Mouse (Mus musculus): ENCODE data around the gene Rtkn2.
A peak's percentile ranks its signal among the peaks of the same experiment; 100 is the strongest.

The Rtkn2 gene

GRCm38 (mm10) chr10:68039641-68040205 lies 60.4 kb downstream of the Rtkn2 start:
- DNase-seq (ENCODE audit: low spot score), result peak; percentile 32

DNA sequence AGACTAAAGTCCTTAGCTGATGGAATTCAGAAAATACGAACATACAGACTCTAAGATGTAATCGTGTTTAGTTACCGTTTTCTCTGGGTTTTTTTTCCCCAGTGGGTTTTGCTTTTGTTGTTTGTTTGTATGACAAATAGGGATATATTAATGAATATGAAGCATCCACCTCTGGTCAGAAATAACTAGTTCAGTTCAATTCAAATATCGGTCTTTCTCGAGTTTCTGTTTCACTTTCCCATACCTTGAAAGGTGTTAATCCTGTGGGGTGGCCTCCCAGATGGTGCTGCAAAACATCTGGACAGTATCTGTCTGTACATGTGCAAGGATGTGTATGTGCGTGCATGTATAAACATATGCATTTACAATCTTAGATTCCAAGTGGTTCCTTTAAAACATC lies 61.0 kb downstream of the Rtkn2 start:
- no peak for DNase-seq (ENCODE audit: low spot score)

DNA sequence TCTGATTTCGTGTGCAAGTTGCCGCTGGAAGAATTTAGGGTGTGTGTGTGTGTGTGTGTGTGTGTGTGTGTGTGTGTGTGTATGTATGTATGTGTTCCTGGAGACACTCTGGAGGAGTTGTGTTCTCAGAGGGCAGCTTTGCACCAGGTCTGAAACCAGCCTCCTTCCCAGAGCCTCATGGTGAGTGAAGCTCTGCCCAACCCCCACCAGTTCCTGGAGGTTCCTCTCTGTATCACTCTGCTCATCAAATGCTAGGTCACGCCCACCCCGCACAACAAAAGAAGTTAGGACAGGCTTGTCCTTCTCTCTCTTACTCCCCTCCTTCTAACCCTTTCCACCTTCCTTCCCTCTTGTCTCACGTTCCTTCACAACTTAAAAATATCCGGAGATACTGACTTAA lies 64.6 kb downstream of the Rtkn2 start:
- peak; percentile 59 for DNase-seq (ENCODE audit: low spot score)

- no peak for DNase-seq (ENCODE audit: low spot score)
Observed at GRCm38 (mm10) chr10:68044864-68045263, 65.5 kb downstream of the Rtkn2 start.

DNA sequence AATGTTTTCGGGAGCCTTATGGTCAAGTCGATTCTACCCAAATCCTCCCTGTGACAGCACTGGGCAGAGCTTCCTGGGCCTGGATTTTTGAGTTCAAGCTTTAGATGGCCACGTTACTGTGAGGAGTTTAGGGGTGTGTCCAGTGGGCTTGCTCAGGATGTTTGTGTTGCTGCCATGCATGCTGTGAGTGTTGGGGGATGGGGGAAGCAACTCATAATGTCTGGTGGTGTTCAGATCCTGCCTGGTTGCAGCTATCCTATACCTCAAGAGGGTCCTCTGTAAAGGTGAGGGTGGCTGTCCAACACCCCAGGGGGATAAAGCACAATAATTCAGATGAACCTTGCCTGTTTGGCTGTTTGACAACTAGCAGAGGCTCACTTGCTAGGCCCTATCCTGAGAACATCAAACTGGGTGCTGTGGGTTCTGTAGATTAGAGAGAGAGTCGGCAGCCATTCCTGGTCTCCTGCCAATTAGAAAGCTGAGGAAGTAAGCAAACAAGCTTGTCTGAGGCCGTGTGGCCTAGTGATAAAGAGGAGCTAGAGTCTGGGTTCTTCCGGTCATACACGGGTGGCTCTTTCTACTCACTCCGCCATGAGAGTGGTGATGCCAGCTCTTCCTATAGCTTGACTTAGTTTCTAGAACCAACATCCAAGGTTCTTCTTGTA lies 69.4 kb downstream of the Rtkn2 start:
- no peak for DNase-seq (ENCODE audit: low spot score)

GRCm38 (mm10) chr10:68050882-68051281 lies 71.5 kb downstream of the Rtkn2 start:
- no peak for DNase-seq (ENCODE audit: low spot score)

DNA sequence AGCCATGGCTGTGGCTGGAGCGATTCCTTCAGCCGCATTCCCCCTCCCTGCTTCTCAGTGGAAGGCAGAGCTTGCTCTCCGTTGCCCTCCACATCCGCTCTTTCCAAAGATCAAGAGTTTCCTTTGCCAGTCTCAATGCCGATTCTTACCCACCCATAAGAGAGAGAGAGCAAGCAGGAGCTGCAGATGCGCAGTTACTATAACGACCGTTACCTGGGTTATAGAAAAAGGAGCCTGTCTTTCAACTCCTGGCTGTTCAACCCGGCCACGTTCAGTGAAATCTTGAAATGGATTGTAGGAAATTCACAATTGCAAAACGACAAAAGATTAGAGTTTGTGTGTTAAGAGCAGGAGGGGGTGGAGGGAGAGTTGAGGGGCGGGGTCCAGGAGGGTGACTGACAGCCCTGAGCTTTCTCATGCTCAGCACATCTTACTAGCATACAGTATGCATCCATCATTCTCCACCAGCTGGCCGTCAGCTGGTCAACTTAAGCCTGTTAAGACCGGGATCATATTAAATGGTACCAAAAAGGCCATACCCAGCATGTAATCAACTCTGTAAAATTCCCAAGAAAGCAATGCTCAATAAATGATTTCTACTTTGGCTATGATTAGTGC lies 72.1 kb downstream of the Rtkn2 start:
- DNase-seq (ENCODE audit: low spot score), result no peak

- DNase-seq (ENCODE audit: low spot score), result no peak
Observed at GRCm38 (mm10) chr10:68052307-68052706, 72.9 kb downstream of the Rtkn2 start.

DNA sequence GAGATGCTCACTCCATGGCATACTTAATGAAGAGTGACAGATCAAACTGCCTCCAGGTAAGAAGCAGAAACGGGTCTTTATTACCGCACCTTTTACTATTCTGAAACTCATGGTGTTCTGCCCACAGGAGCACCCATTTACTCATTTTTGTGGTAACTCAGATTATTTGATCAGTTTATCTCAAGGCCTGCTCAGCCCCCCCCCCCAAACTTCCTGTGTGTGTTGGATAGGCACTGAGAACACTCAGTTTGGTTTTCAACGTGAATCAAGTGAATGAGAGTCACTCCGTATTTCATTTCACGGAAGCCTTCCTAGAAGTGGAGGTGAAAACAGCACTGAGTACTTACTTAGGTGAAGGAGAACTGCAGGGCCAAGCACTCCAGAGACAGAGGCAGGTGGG lies 74.8 kb downstream of the Rtkn2 start:
- DNase-seq (ENCODE audit: low spot score), result no peak

DNA sequence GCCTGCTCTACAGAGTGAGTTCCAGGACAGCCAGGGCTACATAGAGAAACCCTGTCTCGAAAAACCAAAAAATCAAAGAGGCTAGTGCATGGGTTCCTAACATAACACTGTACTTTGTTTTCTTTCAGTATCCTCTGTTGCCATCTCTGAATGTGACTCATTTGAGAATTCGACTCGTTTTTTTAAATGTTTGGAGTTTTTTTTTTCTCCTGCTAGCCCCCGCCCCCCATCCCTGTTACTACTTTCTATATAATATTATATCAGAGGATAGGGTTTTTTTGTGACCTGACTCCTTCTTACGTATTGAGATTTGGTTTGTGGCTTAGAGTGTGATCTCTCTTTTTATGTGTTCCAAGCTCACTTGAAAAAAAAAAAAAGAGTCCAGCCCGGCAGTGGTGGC lies 75.3 kb downstream of the Rtkn2 start:
- DNase-seq (ENCODE audit: low spot score), result no peak

DNA sequence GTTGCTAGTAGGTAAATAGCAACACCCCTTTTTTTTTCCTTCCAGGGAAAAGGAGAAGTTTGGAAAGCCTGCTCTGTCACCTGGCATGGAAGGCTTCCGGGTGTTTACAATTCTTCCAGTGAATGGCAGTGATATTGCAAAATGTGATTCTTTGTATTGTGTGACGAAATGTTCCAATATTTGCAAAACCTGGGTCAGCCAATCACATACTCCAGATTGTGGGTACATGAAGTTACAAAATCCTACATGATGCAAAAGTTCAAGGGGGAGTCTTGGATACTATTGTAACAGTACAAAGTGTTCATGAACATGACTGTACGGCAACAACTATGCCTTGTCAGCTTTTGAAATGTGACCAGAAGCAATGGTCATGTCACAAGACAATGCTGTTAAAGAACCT lies 78.5 kb downstream of the Rtkn2 start:
- DNase-seq (ENCODE audit: low spot score), result no peak

DNA sequence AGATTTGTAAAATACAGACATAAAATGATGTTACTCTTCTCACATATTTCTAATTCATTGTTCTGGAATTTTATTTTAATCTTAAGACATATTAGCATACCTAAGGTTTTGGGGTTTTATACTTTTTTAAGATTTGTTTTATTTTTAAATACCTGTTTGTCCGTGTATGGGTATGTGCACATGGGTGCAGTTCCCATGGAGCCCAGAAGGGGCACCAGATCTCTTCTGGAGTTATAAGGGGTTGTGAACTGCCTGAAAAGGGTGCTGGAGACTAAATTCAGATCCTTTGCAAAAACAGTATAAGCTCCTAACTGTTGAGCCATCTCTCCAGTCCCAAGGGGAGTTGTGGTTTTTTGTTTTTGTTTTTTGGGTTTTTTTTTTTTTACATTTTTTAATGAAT lies 79.0 kb downstream of the Rtkn2 start:
- no peak for DNase-seq (ENCODE audit: low spot score)

- no peak for DNase-seq (ENCODE audit: low spot score)
Observed at GRCm38 (mm10) chr10:68060590-68061248, 81.3 kb downstream of the Rtkn2 start.

DNA sequence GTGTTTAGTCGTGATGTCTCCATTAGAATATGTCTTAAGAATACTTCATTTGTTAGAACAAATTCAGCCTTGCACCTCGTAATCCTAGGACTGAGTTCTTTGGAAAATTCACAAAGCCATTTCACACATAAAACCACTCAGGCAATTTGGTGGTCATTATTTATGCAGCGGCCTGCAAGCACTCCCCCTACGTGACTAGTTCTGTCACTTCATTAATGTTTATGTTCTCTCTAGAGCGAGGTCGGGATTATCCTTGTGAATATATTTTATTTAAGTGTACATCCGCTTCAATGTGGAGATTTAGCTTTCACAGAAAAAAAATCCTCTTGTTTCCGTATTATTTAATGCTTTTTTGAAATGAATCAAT lies 81.9 kb downstream of the Rtkn2 start:
- DNase-seq (ENCODE audit: low spot score), result no peak

DNA sequence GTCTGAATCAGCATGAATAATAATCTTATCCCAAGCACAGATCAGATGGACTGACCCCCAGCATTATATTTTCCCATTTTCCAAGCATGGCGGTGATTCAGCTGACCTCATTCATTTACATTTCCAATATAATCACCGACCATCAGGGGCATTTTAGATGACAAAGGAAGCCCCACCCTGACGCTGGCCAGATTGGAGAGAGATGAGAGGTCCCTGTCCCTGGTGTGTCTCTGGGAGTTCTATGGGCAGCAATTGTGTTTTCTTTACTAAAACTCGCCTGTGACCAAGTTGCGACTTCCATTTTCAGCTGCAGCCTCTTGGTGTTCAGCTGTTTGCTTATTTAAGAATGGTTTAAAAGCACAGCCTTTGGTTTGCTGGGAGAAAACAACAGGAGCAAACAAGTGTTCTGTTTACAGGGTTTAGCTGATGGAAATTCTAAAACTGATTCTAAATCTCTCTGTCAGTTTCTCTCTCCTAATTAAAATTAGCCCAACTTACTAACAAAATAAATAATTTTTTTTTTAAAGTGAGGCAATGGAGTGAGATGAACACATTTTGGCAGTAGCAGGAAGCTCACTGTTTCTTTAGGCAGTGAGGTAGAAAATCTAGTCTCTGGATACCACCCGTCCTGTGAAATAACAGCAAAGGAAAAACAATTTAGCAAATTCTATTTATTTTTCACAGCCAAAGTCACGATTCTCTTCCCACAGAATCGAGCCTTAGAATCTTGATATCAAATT lies 84.6 kb downstream of the Rtkn2 start:
- peak; percentile 79 for DNase-seq (ENCODE audit: low spot score)

DNA sequence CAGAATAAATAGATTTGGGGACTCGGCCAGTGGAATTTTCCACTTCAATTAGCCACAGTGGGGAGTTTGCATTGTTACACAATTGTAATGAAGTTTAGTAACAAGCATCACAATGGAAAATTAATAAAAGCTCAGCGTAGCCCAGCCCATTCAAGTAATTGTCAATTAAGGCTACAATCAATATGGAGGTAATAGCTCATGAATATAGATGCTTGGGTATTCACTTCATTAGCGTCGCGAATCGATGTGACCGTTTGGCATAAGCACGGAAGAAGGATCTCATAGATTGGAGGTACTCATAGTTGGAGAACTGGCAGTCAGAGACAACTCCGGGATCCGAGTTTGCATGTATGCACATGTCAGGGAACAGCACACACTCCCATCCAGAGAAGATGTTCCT lies 85.2 kb downstream of the Rtkn2 start:
- DNase-seq (ENCODE audit: low spot score), result peak; percentile 88

DNA sequence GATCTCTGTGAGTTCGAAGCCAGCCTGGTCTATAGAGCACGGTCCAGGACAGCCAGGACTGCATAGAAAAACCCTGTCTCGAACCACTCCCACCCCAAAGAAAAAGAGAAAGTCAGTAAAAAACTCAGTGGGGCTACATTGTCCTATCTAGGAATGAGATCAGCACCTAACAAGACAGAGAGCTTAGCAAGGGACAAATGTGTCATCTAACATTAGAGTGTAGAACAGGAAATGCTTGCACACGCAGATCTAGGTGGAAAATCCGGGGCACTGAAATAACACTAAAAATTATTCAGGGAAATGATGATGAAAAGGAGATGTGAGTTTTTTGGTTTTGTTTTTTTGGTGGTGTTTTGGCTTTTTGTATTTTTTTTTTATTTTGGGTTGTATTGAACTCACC lies 86.8 kb downstream of the Rtkn2 start:
- DNase-seq (ENCODE audit: low spot score), result no peak

DNA sequence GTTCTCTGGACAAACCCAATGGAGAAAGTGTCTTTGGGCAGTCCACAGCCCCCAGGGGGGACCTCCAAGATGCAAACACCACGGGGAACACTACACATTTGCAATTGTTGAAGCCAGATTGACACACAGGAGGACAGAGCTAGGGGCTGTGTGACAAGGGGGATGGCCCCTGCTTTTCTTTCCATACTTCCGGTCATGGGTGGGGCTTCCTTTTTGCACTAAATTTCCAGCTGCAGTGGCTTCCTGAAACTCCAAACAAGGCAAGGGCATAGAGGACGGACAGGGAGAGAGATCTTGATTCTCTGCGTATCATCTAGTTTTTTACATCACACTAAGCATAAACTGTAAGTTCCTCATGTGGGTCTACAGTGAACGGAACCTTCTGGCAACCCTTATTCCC lies 88.6 kb downstream of the Rtkn2 start:
- DNase-seq (ENCODE audit: low spot score), result no peak

- no peak for DNase-seq (ENCODE audit: low spot score)
Observed at GRCm38 (mm10) chr10:68068426-68068825, 89.1 kb downstream of the Rtkn2 start.

DNA sequence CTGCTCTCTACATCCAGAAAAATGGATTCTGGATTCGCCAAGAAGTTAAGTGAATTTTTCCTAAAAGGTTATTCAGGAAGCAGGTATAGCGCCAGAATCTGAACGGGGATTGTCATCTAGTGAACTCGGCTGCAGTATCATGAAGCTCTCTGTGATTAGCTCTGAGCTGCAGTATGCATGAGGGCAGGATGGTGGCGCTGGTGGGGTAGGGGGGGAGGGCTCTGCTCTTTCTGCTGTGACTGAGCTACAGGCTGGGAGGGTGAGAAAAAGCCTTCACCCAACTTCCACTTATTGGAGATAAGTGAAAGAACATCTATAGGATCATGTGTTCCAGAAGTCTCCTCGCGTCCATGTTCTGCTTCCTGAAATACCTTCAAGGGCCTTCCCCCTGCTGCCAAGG lies 91.7 kb downstream of the Rtkn2 start:
- DNase-seq (ENCODE audit: low spot score), result no peak

GRCm38 (mm10) chr10:68072626-68073025 lies 93.3 kb downstream of the Rtkn2 start:
- no peak for DNase-seq (ENCODE audit: low spot score)

- no peak for DNase-seq (ENCODE audit: low spot score)
Observed at GRCm38 (mm10) chr10:68074291-68074690, 94.9 kb downstream of the Rtkn2 start.

GRCm38 (mm10) chr10:68075181-68075580 lies 95.8 kb downstream of the Rtkn2 start:
- no peak for DNase-seq (ENCODE audit: low spot score)

Measured in retina, embryonic 14.5 days (tissue).